Mouse (Mus musculus) thymus, postnatal 36 days (tissue): ENCODE data around the gene Ostm1.

Experiments
- DNase-seq, 2 experiments: peaks; one replicate each; pipeline ENCODE4 v3.0.0; 2022; ENCODE audit warnings: mixed read lengths in 2 of 2

The Ostm1 gene

DNA sequence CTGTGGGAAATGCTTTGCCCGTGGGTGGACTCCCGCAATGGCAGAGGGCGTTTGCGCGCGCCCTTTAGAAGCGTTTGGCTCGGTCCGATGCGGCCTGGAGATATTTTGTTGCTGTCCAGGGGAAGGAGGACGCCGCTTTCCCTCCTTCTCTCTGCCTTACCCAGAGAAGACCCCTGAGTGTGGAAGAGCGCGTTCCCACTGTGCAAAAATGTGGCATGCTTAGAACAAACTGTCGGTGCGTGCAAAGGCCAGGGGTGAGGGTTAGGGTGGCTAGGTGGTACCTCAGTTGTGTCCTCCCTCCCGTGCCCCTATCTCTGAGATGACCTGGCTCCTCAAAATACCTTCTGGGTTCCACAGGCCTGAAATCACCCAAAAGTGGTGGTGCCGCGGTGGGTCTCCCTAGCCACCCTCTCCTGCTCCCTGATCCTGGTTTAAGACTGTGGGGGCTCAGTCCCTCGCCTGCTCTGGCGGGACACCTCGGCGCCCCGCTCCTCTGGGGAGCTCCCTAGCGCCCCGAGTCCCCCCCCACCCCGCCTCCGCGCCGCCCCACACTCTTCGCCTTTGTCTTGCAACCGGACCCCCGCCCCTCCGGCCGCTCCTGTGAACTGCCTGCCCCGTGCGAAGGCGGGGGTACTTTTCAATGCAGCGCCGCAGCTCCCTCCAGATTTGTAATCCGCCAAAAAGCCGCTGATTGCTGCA is 48.3 kb downstream of the Ostm1 start:
- DNase-seq, result peak in 1 of 2 experiments; percentile 10

GRCm38 (mm10) chr10:42632453-42633360 is 49.1 kb downstream of the Ostm1 start:
- DNase-seq, result peak in 1 of 2 experiments; percentile 13

GRCm38 (mm10) chr10:42633361-42634121 is 49.9 kb downstream of the Ostm1 start:
- DNase-seq, result peak in 1 of 2 experiments; percentile 12

DNA sequence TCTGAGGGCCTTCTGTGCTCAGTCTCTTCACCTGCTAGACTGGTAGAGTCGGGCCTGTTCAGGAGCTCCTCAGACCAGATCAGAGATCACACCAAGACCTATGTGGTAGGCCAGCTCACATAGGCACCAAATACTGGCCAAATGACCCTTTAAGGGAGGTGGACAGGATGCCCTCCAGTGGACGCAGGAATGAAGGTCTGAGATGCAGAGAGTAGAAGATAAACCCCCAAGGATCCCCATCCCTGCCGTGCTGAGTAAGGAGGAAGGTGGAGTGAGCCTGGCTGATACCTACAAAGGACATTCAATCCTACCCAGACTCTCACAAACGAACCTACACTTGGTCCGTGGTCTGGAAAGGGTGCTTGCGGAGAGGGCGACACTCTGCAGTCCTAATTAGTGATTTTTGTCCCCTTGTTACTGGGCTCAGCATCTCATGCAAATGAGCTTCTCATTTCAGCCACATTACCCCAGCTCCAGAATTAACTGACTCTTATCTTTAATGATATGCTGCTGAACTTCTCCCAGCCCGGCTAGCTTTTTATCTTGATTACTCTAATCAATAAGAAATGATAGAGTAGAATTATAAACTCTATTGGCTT is 50.6 kb downstream of the Ostm1 start:
- DNase-seq, result no peak

DNA sequence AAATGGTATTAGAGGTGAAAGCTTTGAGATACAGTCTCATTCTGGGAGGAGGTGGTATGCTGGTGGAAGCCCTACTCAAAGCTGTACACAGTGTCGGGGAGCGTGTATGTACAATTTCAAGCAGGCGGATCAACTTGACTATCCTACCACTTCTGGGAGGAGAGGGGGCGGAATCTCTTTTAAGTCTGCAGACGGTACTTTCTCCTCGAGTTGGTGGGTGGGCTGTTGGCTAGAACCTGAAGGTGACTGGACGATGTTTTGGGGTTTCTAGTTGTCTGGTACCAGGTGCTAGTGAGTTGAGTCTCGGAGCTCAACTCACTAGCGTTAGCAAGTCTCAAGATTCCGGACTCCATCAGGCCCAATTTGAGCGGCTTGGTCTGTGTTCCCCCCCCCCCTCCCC is 51.4 kb downstream of the Ostm1 start:
- no peak for DNase-seq

GRCm38 (mm10) chr10:42635566-42636359 is 52.1 kb downstream of the Ostm1 start:
- DNase-seq, result peak in 1 of 2 experiments; percentile 8

GRCm38 (mm10) chr10:42636360-42637182 is 52.9 kb downstream of the Ostm1 start:
- DNase-seq, result peak in 1 of 2 experiments; percentile 12

GRCm38 (mm10) chr10:42637183-42637788 is 53.7 kb downstream of the Ostm1 start:
- peak in 1 of 2 experiments; percentile 11 for DNase-seq

DNA sequence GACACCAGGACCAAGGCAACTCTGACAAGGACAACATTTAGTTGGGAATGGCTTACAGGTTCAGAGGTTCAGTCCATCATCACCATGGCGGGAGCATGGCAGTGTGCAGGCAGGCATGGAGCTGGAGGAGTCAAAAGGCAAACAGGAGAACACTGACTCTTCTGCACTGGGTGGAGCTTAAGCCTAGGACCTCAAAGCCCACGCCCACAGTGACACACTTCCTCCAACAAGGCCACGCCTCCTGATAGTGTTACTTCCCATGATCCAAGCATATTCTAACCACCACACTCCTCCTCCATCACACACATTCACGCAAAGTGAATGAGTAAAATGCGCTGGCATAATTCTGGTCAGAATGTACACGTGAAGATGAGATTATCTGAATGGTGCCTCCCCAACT is 56.2 kb downstream of the Ostm1 start:
- DNase-seq, result no peak

DNA sequence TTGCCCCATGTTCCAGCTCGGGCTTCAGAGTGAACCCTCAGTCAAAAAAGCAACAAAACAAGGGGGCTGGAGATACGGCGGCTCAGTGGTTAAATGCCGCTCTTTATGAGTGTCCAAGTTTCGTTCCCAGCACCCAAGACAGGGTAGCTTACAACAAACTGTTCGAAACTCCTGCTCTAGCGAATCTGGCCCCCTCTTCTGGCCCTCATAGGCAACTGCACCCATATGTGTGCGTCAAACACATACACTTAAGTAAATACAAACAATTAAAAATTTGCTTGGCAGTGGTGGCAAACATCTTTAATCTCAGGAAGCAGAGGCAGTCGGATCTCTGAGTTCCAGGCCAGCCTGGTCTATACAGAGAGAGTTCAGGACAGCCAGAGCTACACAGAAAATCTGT is 60.0 kb downstream of the Ostm1 start:
- no peak for DNase-seq

DNA sequence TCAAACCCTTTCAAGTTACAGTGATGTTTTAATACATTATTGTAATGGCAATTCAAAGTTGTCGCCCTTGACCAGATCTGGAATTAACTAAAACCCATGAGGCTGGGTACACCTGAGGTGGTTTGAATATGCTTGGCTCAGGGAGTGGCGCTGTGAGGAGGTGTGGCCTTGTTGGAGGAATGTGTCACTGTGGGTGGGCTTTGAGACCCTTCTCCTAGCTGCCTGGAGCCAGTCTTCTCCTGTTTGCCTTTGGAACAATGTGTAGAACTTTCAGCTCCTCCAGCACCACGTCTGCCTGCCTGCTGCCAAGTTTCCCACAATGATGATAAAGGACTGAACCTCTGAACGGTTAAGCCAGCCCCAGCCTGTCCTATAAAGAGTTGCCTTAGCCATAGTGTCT is 62.7 kb downstream of the Ostm1 start:
- no peak for DNase-seq

DNA sequence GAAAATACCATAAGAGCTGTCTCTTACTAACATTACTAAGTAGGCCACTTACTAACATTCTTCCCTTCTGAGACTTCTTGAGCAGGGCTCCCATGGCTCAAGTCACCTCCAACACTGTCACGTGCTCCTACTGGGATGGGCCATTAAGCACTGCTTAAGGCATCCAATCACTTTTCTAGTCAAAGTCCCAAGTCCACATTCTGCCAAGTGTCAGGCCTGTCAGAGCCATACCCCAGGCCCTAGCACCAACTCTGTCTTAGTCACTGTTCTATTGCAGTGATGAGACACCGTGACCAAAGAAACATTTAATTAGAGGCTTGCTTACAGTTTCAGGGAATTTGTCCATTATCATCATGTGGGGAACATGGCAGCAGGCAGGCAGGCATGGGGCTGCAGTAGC is 78.3 kb downstream of the Ostm1 start:
- no peak for DNase-seq

- no peak for DNase-seq
Observed at GRCm38 (mm10) chr10:42669970-42670369, 86.3 kb downstream of the Ostm1 start.

DNA sequence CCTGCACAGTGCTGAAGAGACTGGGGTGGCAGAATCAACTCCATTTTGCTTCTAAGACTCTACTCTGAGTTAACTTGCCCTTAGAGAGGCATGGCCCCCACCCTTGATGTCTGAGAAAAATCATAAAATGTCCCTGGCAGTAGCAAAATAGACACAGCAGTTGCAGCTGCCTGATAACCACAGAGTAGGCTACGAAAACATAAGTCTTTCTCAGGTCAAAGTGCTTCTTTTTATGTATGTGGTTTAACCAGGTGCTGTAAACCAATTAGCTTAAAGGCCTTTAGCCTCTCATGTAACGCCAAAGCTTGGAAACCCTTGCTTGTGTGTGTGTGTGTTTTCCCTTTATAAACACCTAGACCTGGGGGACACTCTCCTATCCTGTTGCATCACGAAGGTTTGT is 89.2 kb downstream of the Ostm1 start:
- peak in 1 of 2 experiments; percentile 23 for DNase-seq

GRCm38 (mm10) chr10:42675571-42675970 is 91.9 kb downstream of the Ostm1 start:
- no peak for DNase-seq

GRCm38 (mm10) chr10:42678331-42678730 is 94.7 kb downstream of the Ostm1 start:
- DNase-seq, result no peak

DNA sequence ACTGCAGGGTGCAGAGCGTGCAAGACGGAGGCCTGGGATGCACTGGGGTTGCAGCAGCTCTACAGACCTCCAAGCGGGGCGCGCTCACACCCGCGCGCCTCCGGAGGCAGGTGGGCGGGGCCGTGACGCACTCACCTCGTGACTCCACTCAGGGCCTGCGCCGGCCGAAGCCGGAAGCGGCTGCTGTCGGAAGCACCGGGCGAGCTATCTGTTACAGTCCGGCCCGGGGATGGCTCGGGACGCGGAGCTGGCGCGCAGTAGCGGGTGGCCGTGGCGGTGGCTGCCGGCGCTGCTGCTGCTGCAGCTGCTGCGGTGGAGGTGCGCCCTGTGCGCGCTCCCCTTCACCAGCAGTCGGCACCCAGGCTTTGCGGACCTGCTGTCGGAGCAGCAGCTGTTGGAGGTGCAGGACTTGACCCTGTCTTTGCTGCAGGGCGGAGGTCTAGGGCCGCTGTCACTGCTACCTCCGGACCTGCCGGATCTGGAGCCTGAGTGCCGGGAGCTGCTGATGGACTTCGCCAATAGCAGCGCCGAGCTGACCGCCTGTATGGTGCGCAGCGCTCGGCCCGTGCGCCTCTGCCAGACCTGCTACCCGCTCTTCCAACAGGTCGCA is 95.2 kb downstream of the Ostm1 start:
- DNase-seq, result peak; percentile 93 to 96

- no peak for DNase-seq
Observed at GRCm38 (mm10) chr10:42679586-42679985, 96.0 kb downstream of the Ostm1 start.

DNA sequence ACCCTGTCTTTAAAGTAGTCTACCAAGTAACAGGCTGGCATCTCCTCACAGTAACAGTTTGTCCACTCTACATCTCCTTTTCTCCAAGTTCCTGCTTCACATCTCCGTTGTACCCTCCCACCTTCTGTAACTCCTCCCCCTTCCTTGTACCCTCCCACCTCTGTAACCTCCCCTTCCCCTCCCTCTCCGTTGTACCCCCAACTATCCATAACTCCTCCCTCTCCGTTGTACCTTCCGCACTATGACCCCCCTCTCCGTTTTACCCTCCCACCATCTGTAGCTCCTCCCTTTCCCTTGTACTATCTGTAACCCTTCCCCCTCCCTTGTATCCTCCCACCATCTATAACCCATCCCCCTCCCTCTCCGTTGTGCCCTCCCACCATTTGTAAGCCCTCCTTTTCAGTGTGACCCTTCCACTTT is 97.0 kb downstream of the Ostm1 start:
- peak in 1 of 2 experiments; percentile 37 for DNase-seq

DNA sequence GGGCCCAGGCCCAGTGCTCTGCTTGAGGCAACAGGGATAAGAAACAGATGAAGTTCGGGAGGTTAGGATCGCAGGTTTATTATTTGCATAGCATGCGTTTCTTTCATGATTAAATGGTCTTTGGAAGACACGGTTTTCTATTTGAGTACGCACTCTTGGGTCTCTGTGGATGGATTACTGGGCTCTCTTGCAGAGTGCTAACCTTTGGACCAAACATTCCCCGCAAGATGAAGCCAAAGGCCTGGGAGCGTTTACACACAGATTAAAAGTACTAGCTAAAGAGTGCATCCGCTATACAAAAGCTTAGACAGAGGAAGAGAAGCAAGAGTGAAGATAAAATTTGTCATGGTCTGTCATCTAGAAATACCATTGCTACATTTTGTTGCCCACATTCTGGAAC is 98.8 kb downstream of the Ostm1 start:
- no peak for DNase-seq
